Mouse (Mus musculus): ENCODE measurements at regions not wholly inside any gene's neighbourhood (a gene's known extent, or its start where the extent isn't known, plus 50 kb on each side); places are given as distances from the start of the nearest gene placed in this dataset.

GRCm38 (mm10) chr9:61789066-61789897 is 125.1 kb downstream of the Rplp1 start:
- TF ChIP-seq EP300 (IDR thresholded peaks at IDR 0.05; ENCODE audit: low read depth): no peak
- TF ChIP-seq CTCF (IDR thresholded peaks at IDR 0.05; ENCODE audit: low read depth): no peak
